Mouse (Mus musculus) kidney, adult 2 months (tissue): ENCODE results near the gene Gm11758. TPM values are rescaled to one million over a fixed set of nuclear protein-coding genes. Genes with fewer than 3 reads are reported as not detected.
"Not testable (repeated sequence)": the region's sequence is repeated elsewhere in the genome, so short reads cannot be mapped to it uniquely, and the experiment has no call there.

Source experiments
- DNase-seq: peaks from one replicate; pipeline ENCODE4 v3.0.0; 2021
- H3K27ac ChIP-seq: fragments of 200-500 bp; 2 replicates; pipeline ENCODE4 v1.5.1; 2012; ENCODE audit warnings: low read depth, low read length, control low read depth, inconsistent platforms; ENCODE audit not compliant: insufficient read depth
- H3K27me3 ChIP-seq: fragments of 200-500 bp; replicated peaks from 2 replicates; pipeline ENCODE4 v1.6.1; 2012; ENCODE audit warnings: mild to moderate bottlenecking, moderate library complexity, low read length, inconsistent platforms; ENCODE audit not compliant: control insufficient read depth, insufficient read depth
- H3K36me3 ChIP-seq: fragments of 200-500 bp; 2 replicates; pipeline ENCODE4 v1.6.1; 2012; ENCODE audit warnings: mild to moderate bottlenecking, moderate library complexity, low read length, inconsistent platforms; ENCODE audit not compliant: control insufficient read depth, insufficient read depth
- H3K4me1 ChIP-seq: fragments of 200-500 bp; 2 replicates; pipeline ENCODE4 v1.6.1; 2011; ENCODE audit warnings: low read length; ENCODE audit not compliant: control insufficient read depth, insufficient read depth
- H3K4me3 ChIP-seq: fragments of 200-500 bp; 2 replicates; pipeline ENCODE4 v1.5.1; 2011; ENCODE audit warnings: mild to moderate bottlenecking, low read depth, low read length, control low read depth; ENCODE audit not compliant: insufficient read depth
- CTCF ChIP-seq: fragments of 200-500 bp; conservative IDR thresholded peaks from 2 replicates; pipeline ENCODE4 v1.5.1; 2011; ENCODE audit warnings: low read depth, mild to moderate bottlenecking, control low read depth, low read length, moderate library complexity, mixed read lengths; ENCODE audit not compliant: insufficient read depth, insufficient read length
- POLR2A ChIP-seq: fragments of 200-500 bp; IDR thresholded peaks from one replicate; pipeline ENCODE4 v1.6.1; 2011; ENCODE audit warnings: low read depth, low read length, control low read depth
- WGBS: fragments of 180-500 bp; shearing (Covaris S2); methylation state at CpG from one replicate; pipeline ENCODE4 v1.1.7; 2018; 5-methylcytosine and 5-hydroxymethylcytosine counted together
- polyA plus RNA-seq: library from polyadenylated mRNA; depleted of rRNA; stranded (reverse); fragments of >200 nt; gene quantifications from 2 replicates; pipeline ENCODE4 v1.2.3, GENCODE M21; 2012; rRNA removed

The Gm11758 gene
- polyA plus RNA-seq = not detected in 2 replicates

DNA sequence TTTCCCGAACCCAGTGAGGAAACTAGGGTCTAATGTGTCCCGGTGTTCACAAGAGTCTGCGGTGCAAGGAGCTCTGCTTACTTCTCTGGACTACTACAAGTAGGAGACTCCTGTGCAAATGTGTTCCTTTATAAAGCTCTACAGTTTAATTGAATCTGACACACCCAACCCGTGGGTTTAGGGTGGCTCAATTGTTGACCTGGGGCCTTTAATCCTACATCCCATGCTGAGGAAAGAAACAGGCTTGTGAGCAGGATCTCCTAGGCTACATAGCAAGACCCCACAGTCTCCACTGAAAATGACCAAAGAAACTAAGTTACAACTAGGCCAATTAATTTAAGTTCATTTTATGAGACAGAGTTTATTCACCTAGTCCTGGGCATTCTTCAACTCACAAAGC is at the start of gene Gm11758:
Gm11758 (minus strand) TSS at position 101 of the 400 bp plus-strand sequence.
- not testable (repeated sequence) for H3K4me3 ChIP-seq, H3K27me3 ChIP-seq, H3K4me1 ChIP-seq, H3K36me3 ChIP-seq, DNase-seq, H3K27ac ChIP-seq
- WGBS = no CpG with 5 or more reads among the region's 4 CpGs

DNA sequence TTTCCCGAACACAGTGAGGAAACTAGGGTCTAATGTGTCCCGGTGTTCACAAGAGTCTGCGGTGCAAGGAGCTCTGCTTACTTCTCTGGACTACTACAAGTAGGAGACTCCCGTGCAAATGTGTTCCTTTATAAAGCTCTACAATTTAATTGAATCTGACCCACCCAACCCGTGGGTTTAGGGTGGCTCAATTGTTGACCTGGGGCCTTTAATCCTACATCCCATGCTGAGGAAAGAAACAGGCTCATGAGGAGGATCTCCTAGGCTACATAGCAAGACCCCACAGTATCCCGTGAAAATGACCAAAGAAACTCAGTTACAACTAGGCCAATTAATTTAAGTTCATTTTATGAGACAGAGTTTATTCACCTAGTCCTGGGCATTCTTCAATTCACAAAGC is 44.6 kb upstream of the Gm11758 start, which contains the start of gene Gm11756:
Gm11756 (minus strand) TSS at position 101 of the 400 bp plus-strand sequence.
- H3K4me1 ChIP-seq, H3K4me3 ChIP-seq, H3K36me3 ChIP-seq, H3K27ac ChIP-seq, DNase-seq, H3K27me3 ChIP-seq: not testable (repeated sequence)
- WGBS = 85% methylated on average over 6 of the region's 6 CpGs

DNA sequence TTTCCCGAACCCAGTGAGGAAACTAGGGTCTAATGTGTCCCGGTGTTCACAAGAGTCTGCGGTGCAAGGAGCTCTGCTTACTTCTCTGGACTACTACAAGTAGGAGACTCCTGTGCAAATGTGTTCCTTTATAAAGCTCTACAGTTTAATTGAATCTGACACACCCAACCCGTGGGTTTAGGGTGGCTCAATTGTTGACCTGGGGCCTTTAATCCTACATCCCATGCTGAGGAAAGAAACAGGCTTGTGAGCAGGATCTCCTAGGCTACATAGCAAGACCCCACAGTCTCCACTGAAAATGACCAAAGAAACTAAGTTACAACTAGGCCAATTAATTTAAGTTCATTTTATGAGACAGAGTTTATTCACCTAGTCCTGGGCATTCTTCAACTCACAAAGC is 29.8 kb upstream of the Gm11758 start, which contains the start of gene Gm13871:
Gm13871 (minus strand) TSS at position 101 of the 400 bp plus-strand sequence.
- DNase-seq, H3K4me3 ChIP-seq, H3K4me1 ChIP-seq, H3K36me3 ChIP-seq, H3K27me3 ChIP-seq, H3K27ac ChIP-seq: not testable (repeated sequence)
- no CpG with 5 or more reads among the region's 4 CpGs for WGBS

DNA sequence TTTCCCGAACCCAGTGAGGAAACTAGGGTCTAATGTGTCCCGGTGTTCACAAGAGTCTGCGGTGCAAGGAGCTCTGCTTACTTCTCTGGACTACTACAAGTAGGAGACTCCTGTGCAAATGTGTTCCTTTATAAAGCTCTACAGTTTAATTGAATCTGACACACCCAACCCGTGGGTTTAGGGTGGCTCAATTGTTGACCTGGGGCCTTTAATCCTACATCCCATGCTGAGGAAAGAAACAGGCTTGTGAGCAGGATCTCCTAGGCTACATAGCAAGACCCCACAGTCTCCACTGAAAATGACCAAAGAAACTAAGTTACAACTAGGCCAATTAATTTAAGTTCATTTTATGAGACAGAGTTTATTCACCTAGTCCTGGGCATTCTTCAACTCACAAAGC is 14.9 kb upstream of the Gm11758 start, which contains the start of gene Gm11757:
Gm11757 (minus strand) TSS at position 101 of the 400 bp plus-strand sequence.
- no CpG with 5 or more reads among the region's 4 CpGs for WGBS
- H3K4me3 ChIP-seq, H3K36me3 ChIP-seq, H3K27ac ChIP-seq, DNase-seq, H3K4me1 ChIP-seq, H3K27me3 ChIP-seq: not testable (repeated sequence)

DNA sequence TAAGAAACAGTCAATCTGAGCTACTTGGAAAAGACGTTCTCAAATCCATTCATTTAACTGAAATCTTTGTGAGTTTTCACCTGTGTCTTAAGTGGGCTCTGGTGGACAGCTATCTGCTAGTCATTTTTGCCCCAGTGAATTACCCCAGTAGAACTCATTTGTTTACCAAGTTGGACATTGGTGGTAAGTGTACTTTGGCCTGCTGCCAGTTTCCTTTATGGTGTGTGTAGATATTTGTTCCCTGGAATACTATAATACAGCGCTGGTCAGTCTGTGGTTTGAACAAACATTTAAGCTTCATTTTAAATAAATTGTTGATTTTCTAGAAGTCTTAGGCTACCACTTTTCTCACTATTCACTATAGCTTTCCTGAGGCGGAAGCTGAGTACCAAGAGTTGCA is 49.5 kb downstream of the Gm11758 start:
- Histone ChIP-seq H3K4me1 (no peaks in the 10 kb centered on the region), H3K36me3 (no peaks in the 10 kb centered on the region), H3K27me3 (no peaks in the 10 kb centered on the region), H3K4me3 (no peak overlapping the region), H3K27ac (no peak overlapping the region)
- no peak for DNase-seq
- WGBS = 83% methylated on average over 3 of the region's 3 CpGs
- no peak for TF ChIP-seq CTCF
- no peak for TF ChIP-seq POLR2A

Other genes with a start within 250 kb of the Gm11758 start
- gene Gm11236, start 238.1 kb downstream of the Gm11758 start, polyA plus RNA-seq = not detected in 2 replicates
- not detected in 2 replicates for gene Gm11239, start 207.9 kb downstream of the Gm11758 start, polyA plus RNA-seq
- gene Gm428, start 192.8 kb downstream of the Gm11758 start, polyA plus RNA-seq = not detected in 2 replicates
- 0.61 and 0.71 TPM in 2 replicates for gene Rasef, start 85.3 kb downstream of the Gm11758 start, polyA plus RNA-seq
- gene Gm11757, start 14.8 kb upstream of the Gm11758 start, polyA plus RNA-seq = not detected in 2 replicates
- not detected in 2 replicates for gene Gm13871, start 29.7 kb upstream of the Gm11758 start, polyA plus RNA-seq
- gene Gm11756, start 44.5 kb upstream of the Gm11758 start, polyA plus RNA-seq = not detected in 2 replicates
- 0.84 TPM in 1 of 2 replicates, not detected in the other for gene 2310002L09Rik, start 74.6 kb upstream of the Gm11758 start, polyA plus RNA-seq
- 0.07 and 0.08 TPM in 2 replicates for gene Frmd3, start 137.2 kb upstream of the Gm11758 start, polyA plus RNA-seq